Mouse (Mus musculus) forebrain, embryonic 16.5 days (tissue): Measurements from ENCODE around the gene Xirp2. TPM values are rescaled to one million over a fixed set of nuclear protein-coding genes. Genes with fewer than 3 reads are reported as not detected.

ENCODE experiments used
- ATAC-seq: fragments of 200-750 bp; cut with Nextera tagmentation; 2 replicates; pipeline ENCODE4 v1.8.0; 2017; ENCODE audit warnings: mild to moderate bottlenecking, moderate library complexity
- H3K27ac ChIP-seq: fragments of 300-500 bp; sonication (generic); 2 replicates; pipeline ENCODE4 v1.5.1; 2014; ENCODE audit warnings: low read length, control low read depth
- H3K27me3 ChIP-seq: fragments of 300-500 bp; sonication (generic); replicated peaks from 2 replicates; pipeline ENCODE4 v1.6.1; 2014; ENCODE audit warnings: low read length; ENCODE audit not compliant: control insufficient read depth, insufficient read depth
- H3K36me3 ChIP-seq: fragments of 300-500 bp; sonication (generic); 2 replicates; pipeline ENCODE4 v1.6.1; 2014; ENCODE audit not compliant: control insufficient read depth, insufficient read depth
- H3K4me1 ChIP-seq: fragments of 300-500 bp; sonication (generic); replicated peaks from 2 replicates; pipeline ENCODE4 v1.6.1; 2014; ENCODE audit warnings: low read length; ENCODE audit not compliant: control insufficient read depth, insufficient read depth
- H3K4me2 ChIP-seq: fragments of 300-500 bp; sonication (generic); 2 replicates; pipeline ENCODE4 v1.6.1; 2014; ENCODE audit warnings: mild to moderate bottlenecking, low read length, control low read depth
- H3K4me3 ChIP-seq: fragments of 300-500 bp; sonication (generic); replicated peaks from 2 replicates; pipeline ENCODE4 v1.5.1; 2014; ENCODE audit warnings: mild to moderate bottlenecking, low read length, control low read depth
- H3K9ac ChIP-seq: fragments of 300-500 bp; sonication (generic); replicated peaks from 2 replicates; pipeline ENCODE4 v1.6.1; 2014; ENCODE audit warnings: low read depth, low read length, control low read depth
- H3K9me3 ChIP-seq: fragments of 300-500 bp; sonication (generic); 2 replicates; pipeline ENCODE4 v1.6.1; 2016; ENCODE audit warnings: low read length; ENCODE audit not compliant: control insufficient read depth
- WGBS: fragments of 180-500 bp; shearing (Covaris S2); extraction: QIAGEN DNeasy Blood & Tissue Kit; methylation state at CpG from one replicate; pipeline ENCODE4 v1.1.7; 2014; 5-methylcytosine and 5-hydroxymethylcytosine counted together
- polyA plus RNA-seq: library from polyadenylated mRNA; unstranded; fragments of >200 nt; fragmentation: Nextera tagmentation; extraction: Ambion mirVana; gene quantifications from 2 replicates; pipeline ENCODE4 v1.2.1, GENCODE M21; 2015

Xirp2 gene
- polyA plus RNA-seq, 1 experiment from 2014 or later: not detected

DNA sequence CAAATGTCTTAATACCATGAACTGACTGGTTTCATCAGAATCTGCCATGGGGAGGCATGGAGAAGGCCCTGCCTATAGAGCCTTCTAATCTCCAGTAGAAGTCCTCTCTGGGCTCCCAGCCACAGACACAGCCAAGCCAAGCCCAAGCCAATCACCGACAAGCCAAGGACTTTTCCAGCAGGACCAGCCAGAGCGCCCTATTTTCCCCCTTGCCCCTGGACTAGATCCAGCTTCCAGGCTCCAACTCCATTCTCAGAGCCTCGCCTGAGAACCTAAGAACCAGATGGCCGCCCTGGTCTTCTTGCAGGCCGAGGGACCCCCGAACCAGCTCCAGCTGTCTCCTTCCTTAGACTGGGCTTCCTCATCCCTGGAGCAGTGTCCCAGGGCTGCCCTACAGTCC is 93.6 kb downstream of the Xirp2 start:
- no peak for ATAC-seq
- Histone ChIP-seq H3K4me3 (no peak overlapping the region), H3K4me1 (peaks cover 5% of the 10 kb centered on the region; the same call in 1 of the 2 replicates), H3K9ac (no peak overlapping the region), H3K27ac (no peak overlapping the region), H3K36me3 (no peaks in the 10 kb centered on the region), H3K9me3 (no peaks in the 10 kb centered on the region), H3K27me3 (no peaks in the 10 kb centered on the region), H3K4me2 (no peak overlapping the region)
- WGBS: 85% methylated on average over 6 of the region's 6 CpGs

DNA sequence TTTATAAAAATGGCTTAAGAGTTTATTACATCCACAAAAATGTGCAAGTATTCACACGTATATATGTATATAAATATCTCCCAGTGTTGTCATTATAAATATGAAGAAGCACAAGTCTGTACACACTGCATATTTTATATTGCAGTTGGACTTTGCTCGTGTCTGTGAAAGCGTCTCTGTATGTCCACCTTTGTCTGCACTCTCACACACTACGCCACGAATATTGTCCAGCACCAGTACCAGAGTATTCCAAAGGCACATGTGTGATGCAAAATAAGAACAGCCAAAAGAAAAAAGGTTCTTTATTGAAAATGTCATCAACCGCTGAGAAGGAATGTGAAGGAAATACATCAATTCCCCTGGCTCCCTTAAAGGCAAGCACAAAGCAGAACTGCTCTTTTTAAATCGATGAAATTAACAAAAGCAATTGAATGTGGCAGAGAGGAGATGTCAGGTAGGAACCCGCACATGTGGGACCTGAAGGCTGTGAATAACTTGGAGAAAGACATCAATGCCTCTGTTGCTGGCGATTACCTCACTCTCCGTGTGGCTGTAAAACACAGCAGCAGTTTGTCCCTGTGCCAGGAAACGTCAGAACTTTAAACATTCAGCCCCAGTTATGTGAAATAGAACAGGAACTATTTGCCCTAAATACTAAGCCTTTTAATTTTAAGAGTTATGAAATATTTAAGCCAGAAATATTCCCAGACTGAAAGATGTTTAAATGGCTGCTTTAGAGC is 96.3 kb downstream of the Xirp2 start:
- H3K27ac ChIP-seq: no peak overlapping the region
- no peak for ATAC-seq
- 23% methylated on average over 11 of the region's 11 CpGs for WGBS
- H3K4me2 ChIP-seq: peak overlapping the region; percentile 33; the same call in 1 of the 2 replicates
- no peak overlapping the region for H3K9ac ChIP-seq
- no peaks in the 10 kb centered on the region for H3K36me3 ChIP-seq
- no peaks in the 10 kb centered on the region for H3K27me3 ChIP-seq
- peaks cover 5% of the 10 kb centered on the region; the same call in 1 of the 2 replicates for H3K4me1 ChIP-seq
- H3K9me3 ChIP-seq: no peaks in the 10 kb centered on the region
- no peak overlapping the region for H3K4me3 ChIP-seq

DNA sequence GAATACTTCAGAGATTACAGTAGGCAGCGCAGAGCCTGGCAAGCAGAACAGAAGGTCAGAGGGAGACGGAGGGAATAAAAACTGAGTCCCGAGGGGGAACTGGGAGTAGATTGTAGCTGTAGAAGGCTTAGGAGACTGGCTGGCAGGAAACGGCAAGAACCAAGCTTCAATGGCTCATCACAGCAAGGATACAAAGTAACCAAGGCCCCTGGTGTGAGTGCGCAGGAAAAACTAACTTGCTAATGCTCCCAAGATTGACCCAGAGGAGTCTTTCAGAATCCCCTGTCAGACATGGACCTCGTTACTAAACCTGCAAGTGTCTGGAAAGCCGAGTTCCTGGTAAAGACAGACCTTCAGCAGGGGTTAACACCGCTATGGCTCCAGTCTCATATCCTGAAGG is 98.6 kb downstream of the Xirp2 start:
- ATAC-seq: no peak
- WGBS: 67% methylated on average over 8 of the region's 8 CpGs
- Histone ChIP-seq H3K9me3 (no peaks in the 10 kb centered on the region), H3K4me1 (peaks cover 5% of the 10 kb centered on the region; the same call in 1 of the 2 replicates), H3K4me2 (no peak overlapping the region), H3K27ac (no peak overlapping the region), H3K36me3 (no peaks in the 10 kb centered on the region), H3K4me3 (no peak overlapping the region), H3K27me3 (no peaks in the 10 kb centered on the region), H3K9ac (no peak overlapping the region)

DNA sequence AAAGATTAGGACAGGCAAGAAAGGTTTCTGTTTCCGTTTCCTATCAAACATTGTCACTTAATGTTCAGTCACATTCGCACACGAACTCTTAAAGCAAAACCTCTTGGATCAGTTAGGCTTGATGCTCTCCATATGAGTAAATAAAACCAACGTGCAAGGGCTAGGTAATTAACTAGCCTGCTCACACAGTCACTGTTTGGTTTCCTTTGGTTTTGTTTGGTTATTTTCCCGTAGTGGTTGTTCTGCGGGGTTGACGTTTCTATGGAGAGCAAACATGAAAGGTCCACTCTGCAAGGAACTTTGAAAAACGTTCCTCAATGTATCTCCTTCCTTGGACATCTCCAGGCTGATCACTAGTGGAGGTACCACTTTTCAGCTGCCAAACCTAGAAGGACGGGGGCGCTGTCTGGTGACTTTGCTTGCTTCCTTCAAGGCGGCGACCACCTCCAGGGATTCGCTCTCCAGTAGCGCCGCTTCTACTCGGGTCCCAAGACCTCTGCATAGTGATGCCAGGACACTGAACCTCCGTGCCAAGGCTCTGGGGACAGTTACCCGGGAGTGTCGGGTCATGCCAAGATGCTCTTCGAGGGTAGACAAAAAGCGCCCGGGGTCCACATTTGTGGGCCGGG is 119.2 kb downstream of the Xirp2 start:
- Histone ChIP-seq H3K36me3 (no peaks in the 10 kb centered on the region), H3K4me3 (peak overlapping the region; percentile 97), H3K9me3 (no peaks in the 10 kb centered on the region), H3K4me1 (peaks cover 9% of the 10 kb centered on the region), H3K9ac (peak overlapping the region; percentile 95), H3K27ac (peak overlapping the region; percentile 97), H3K27me3 (no peaks in the 10 kb centered on the region), H3K4me2 (peak overlapping the region; percentile 65)
- WGBS: 2% methylated on average over 23 of the region's 23 CpGs
- ATAC-seq: peak; percentile 75

DNA sequence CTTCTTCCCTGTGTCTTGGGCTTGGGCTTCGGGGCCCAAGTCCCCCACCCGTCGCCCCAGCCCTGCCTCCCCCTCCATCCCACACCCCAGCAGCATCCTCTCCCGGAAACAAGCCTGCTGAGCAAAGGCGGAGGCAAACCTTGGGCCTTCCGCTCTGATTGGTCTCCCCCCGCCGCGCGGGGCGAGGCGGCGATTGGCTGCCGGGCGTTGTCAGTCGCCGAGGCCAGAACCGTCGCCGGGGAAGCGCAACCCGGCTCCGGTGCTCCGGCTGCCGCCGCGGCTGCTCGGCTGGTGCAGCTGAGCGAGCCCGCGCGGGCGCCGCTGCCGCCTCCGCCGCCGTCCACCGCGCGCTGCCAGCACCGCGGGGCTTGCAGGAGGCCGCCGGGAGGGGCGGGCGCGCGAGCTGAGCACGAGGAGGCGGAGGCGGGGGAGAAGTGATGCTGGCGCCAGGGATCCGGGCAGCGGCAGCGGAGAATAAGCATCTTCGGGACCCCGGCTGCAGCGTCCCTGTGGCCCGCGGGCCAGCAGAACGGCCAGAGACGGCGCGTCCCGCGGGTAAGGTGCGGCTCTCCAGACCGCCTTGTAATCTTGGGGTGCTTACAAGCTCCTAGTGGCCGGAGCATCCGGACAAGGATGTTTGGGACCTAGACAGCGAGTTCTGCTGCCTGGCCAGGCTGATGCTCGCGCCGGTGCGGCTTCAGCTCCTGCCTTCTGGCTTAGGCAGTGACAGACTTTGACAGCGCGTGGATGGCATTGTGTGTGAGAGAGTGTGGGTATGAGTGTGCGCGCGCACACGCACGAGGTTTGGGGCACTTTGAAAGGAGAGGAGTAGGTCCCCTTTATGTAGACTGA is 119.9 kb downstream of the Xirp2 start, which contains the start of gene B3galt1:
Gene B3galt1, plus strand, starts transcription at position 392 of the 852 bp plus-strand sequence.
- no peaks in the 10 kb centered on the region for H3K9me3 ChIP-seq
- peak within 1 kb of the TSS; percentile 95 for H3K9ac ChIP-seq
- H3K27me3 ChIP-seq: no peaks in the 10 kb centered on the region
- H3K4me1 ChIP-seq: peaks cover 9% of the 10 kb centered on the region
- WGBS: under 1% methylated on average over 77 of the region's 83 CpGs
- peak within 1 kb of the TSS; percentile 97 for H3K4me3 ChIP-seq
- H3K36me3 ChIP-seq: no peaks in the 10 kb centered on the region
- peak within 1 kb of the TSS; percentile 97 for H3K27ac ChIP-seq
- peak within 1 kb of the TSS; percentile 65 for H3K4me2 ChIP-seq
- peak; percentile 98 for ATAC-seq

DNA sequence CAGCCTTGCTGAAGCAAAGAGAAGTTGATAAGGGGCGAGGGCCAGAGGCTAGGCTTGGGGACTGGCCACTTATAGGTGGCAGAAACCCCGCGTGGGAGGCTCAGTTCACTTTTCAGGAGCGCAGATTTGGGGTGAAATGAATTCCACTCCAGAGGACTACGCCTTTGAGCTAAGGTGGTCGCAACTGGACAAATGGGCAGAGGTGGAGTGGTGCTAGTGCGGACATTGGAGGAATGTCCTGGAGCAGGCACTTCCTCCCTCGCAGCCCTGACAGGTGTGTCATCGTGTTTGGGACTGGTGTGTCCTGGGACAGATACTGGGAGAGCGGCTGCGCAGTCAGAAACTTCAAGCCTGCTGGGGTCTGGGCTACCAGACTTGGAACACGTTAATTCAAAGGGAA is 120.8 kb downstream of the Xirp2 start:
- Histone ChIP-seq H3K27me3 (no peaks in the 10 kb centered on the region), H3K36me3 (no peaks in the 10 kb centered on the region), H3K9me3 (no peaks in the 10 kb centered on the region), H3K27ac (peak overlapping the region; percentile 97; the same call in 1 of the 2 replicates), H3K4me1 (peaks cover 9% of the 10 kb centered on the region), H3K9ac (peak overlapping the region; percentile 95), H3K4me3 (peak overlapping the region; percentile 97), H3K4me2 (peak overlapping the region; percentile 63)
- ATAC-seq: no peak
- WGBS: 0% methylated on average over 12 of the region's 12 CpGs

DNA sequence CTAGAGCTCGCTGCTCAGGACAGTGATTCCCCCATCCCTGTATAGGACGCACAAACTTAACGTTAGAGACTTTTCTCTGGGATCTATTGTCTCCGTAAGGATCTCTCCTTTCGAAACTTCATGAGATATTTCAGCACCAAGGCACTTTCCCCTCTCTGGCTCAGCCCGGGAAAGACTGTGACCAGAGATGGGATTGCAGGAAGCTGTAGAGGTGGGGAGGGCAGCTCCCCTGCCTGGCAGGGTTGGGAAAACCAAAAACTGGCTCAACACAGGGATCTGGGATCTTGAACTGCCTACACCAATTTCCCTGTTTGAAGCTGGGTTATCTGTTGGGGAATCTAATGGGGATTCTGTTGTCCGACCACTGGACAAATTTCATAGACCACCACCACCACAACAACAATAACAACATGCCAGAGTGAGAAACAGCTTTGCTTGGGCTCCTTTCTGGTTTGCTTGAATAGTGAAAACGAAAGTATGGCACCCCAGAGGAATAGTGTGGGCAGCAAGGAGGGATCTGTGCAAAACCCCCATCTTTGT is 121.4 kb downstream of the Xirp2 start:
- ATAC-seq: no peak
- no peak overlapping the region for H3K27ac ChIP-seq
- H3K27me3 ChIP-seq: no peaks in the 10 kb centered on the region
- H3K4me1 ChIP-seq: peaks cover 9% of the 10 kb centered on the region
- H3K36me3 ChIP-seq: no peaks in the 10 kb centered on the region
- H3K9ac ChIP-seq: peak overlapping the region; percentile 95
- 7% methylated on average over 8 of the region's 8 CpGs for WGBS
- H3K4me2 ChIP-seq: peak overlapping the region; percentile 63
- no peaks in the 10 kb centered on the region for H3K9me3 ChIP-seq
- H3K4me3 ChIP-seq: peak overlapping the region; percentile 97
